Mouse (Mus musculus) liver, embryonic 12.5 days (tissue): Measurements from ENCODE around the gene Gatad2a. TPM values are rescaled to one million over a fixed set of nuclear protein-coding genes. Genes with fewer than 3 reads are reported as not detected.
A peak's percentile ranks its signal among the peaks of the same experiment; 100 is the strongest.

ENCODE experiments used
- ATAC-seq: fragments of 200-750 bp; cut with Nextera tagmentation; 2 replicates; pipeline ENCODE4 v1.8.0; 2017; ENCODE audit warnings: moderate number of reproducible peaks, mild to moderate bottlenecking, moderate library complexity
- H3K27ac ChIP-seq: fragments of 300-500 bp; sonication (generic); 2 replicates; pipeline ENCODE4 v1.5.1; 2016; ENCODE audit warnings: mild to moderate bottlenecking
- H3K27me3 ChIP-seq: fragments of 300-500 bp; sonication (generic); replicated peaks from 2 replicates; pipeline ENCODE4 v1.6.1; 2016; ENCODE audit warnings: mild to moderate bottlenecking, moderate library complexity
- H3K36me3 ChIP-seq: fragments of 300-500 bp; sonication (generic); 2 replicates; pipeline ENCODE4 v1.6.1; 2016; ENCODE audit warnings: mild to moderate bottlenecking, moderate library complexity
- H3K4me1 ChIP-seq: fragments of 300-500 bp; sonication (generic); 2 replicates; pipeline ENCODE4 v1.6.1; 2016
- H3K4me2 ChIP-seq: fragments of 300-500 bp; sonication (generic); 2 replicates; pipeline ENCODE4 v1.6.1; 2016; ENCODE audit warnings: mild to moderate bottlenecking, moderate library complexity
- H3K4me3 ChIP-seq: fragments of 300-500 bp; sonication (generic); 2 replicates; pipeline ENCODE4 v1.5.1; 2016; ENCODE audit warnings: mild to moderate bottlenecking, moderate library complexity
- H3K9ac ChIP-seq: fragments of 300-500 bp; sonication (generic); 2 replicates; pipeline ENCODE4 v1.6.1; 2016; ENCODE audit warnings: mild to moderate bottlenecking, moderate library complexity
- H3K9me3 ChIP-seq: fragments of 300-500 bp; sonication (generic); replicated peaks from 2 replicates; pipeline ENCODE4 v1.6.1; 2016; ENCODE audit warnings: mild to moderate bottlenecking, moderate library complexity
- WGBS: fragments of 180-500 bp; shearing (Covaris S2); methylation state at CpG from one replicate; pipeline ENCODE4 v1.1.7; 2016; ENCODE audit not compliant: insufficient replicate concordance; 5-methylcytosine and 5-hydroxymethylcytosine counted together
- polyA plus RNA-seq: library from polyadenylated mRNA; unstranded; fragments of >200 nt; fragmentation: Nextera tagmentation; extraction: Ambion mirVana; gene quantifications from 2 replicates; pipeline ENCODE4 v1.2.1, GENCODE M21; 2016

Gene Gatad2a
- polyA plus RNA-seq, 1 experiment from 2014 or later, result 60.2 TPM

DNA sequence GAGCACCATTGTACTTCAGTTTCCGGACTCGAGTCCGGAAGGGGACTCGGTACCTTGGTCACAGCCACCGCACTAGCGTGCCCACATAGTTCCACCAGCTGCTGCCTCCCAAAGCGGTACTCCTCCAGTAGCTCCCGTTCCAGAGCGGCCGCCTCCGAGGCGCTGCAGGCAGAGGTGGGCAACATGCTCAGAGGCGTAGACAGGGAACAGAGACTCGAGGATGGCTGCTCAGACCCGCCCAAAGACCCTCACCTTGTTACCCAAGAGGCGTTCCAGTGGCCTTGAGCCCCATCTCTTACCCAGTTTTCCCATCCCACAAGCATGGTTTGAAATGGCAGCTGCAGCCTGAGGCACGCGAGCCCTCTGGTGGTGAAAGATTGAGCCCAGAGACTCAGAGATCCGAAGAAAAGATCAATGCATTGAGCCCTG is 105.4 kb downstream of the Gatad2a start:
- peaks cover 36% of the 10 kb centered on the region for H3K4me1 ChIP-seq
- peaks cover 58% of the 10 kb centered on the region for H3K27me3 ChIP-seq
- WGBS, result 45% methylated on average over 19 of the region's 19 CpGs
- H3K4me2 ChIP-seq, result no peak overlapping the region
- no peak overlapping the region for H3K9ac ChIP-seq
- peaks cover 37% of the 10 kb centered on the region for H3K36me3 ChIP-seq
- no peak overlapping the region for H3K27ac ChIP-seq
- H3K9me3 ChIP-seq, result no peaks in the 10 kb centered on the region
- no peak overlapping the region for H3K4me3 ChIP-seq
- ATAC-seq, result no peak

GRCm38 (mm10) chr8:69888902-69889301 is 107.3 kb downstream of the Gatad2a start:
- no peak for ATAC-seq
- H3K27me3 ChIP-seq, result peaks cover 77% of the 10 kb centered on the region
- peak overlapping the region; percentile 29; the same call in 1 of the 2 replicates for H3K4me3 ChIP-seq
- no peak overlapping the region for H3K9ac ChIP-seq
- WGBS, result 9% methylated on average over 32 of the region's 32 CpGs
- H3K9me3 ChIP-seq, result no peaks in the 10 kb centered on the region
- H3K27ac ChIP-seq, result no peak overlapping the region
- peaks cover 25% of the 10 kb centered on the region for H3K4me1 ChIP-seq
- H3K4me2 ChIP-seq, result peak overlapping the region; percentile 27
- H3K36me3 ChIP-seq, result peaks cover 19% of the 10 kb centered on the region

GRCm38 (mm10) chr8:69888244-69888866 is 107.8 kb downstream of the Gatad2a start:
- no peak overlapping the region for H3K27ac ChIP-seq
- H3K9ac ChIP-seq, result no peak overlapping the region
- H3K4me1 ChIP-seq, result peaks cover 21% of the 10 kb centered on the region
- no peaks in the 10 kb centered on the region for H3K9me3 ChIP-seq
- WGBS, result 10% methylated on average over 24 of the region's 24 CpGs
- peaks cover 82% of the 10 kb centered on the region for H3K27me3 ChIP-seq
- ATAC-seq, result no peak
- H3K36me3 ChIP-seq, result peaks cover 13% of the 10 kb centered on the region
- peak overlapping the region; percentile 27 for H3K4me2 ChIP-seq
- peak overlapping the region; percentile 29; the same call in 1 of the 2 replicates for H3K4me3 ChIP-seq

DNA sequence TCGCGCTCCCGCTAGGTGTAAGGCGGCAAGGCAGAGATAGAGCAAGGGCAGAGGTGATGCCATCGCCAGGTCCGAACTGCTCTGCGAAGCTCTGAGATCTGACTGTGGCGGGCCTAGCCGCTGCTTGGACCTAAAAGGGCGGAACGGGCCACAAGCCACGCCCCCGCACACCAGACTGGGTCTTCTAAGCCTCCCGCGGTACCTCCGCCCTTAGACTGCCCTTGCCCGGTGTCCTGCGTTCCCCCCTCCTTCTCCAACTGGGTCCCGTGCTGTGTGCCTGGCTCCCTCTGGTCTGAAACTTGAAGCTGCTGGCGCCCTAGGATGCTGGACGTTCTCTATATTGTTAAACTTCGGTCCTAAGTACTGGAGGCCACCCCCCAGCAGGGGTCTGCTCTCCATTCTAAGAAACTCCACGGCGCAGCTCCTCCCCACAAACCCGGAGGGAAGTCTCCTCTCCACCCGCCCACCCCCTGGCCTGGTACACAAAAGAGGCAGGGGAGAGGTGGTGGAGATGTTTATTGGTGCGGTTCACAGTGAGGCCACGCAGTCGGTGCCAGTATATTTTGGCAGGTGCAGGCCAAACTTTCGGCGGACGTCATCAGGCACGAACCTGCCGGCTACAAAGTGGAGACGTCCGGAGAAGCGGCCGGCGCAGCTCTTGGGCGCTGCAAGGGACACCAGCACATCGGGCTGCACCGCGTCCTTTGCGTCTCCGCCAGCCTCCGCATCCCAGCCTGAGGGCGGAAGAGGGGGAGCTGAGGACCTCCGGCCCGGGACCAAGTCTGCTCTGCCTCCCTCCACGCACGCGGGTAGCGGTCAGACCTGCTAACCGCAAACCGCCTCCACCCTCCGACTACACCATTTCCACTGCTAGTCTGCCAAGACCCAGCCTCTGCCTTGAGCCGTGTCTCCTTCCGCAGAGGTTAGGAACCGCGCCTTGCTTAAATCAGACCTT is 108.6 kb downstream of the Gatad2a start, which contains the start of gene Cilp2:
Cilp2 (minus strand) TSS at position 399 of the 955 bp plus-strand sequence.
- H3K9me3 ChIP-seq, result no peaks in the 10 kb centered on the region
- no peak for ATAC-seq
- peaks cover 6% of the 10 kb centered on the region; the same call in 1 of the 2 replicates for H3K36me3 ChIP-seq
- peaks cover 90% of the 10 kb centered on the region for H3K27me3 ChIP-seq
- H3K4me3 ChIP-seq, result peak within 1 kb of the TSS; percentile 29; the same call in 1 of the 2 replicates
- H3K27ac ChIP-seq, result no peak within 1 kb of the TSS
- H3K4me2 ChIP-seq, result peak within 1 kb of the TSS; percentile 27
- peaks cover 24% of the 10 kb centered on the region for H3K4me1 ChIP-seq
- WGBS, result 1% methylated on average over 51 of the region's 60 CpGs
- H3K9ac ChIP-seq, result no peak within 1 kb of the TSS

GRCm38 (mm10) chr8:69884141-69884540 is 112.0 kb downstream of the Gatad2a start:
- Histone ChIP-seq H3K9me3 (peaks cover 7% of the 10 kb centered on the region), H3K4me2 (no peak overlapping the region), H3K4me1 (peaks cover 38% of the 10 kb centered on the region), H3K36me3 (no peaks in the 10 kb centered on the region), H3K27ac (no peak overlapping the region), H3K9ac (no peak overlapping the region), H3K4me3 (no peak overlapping the region), H3K27me3 (peaks cover 100% of the 10 kb centered on the region)
- WGBS, result 55% methylated on average over 13 of the region's 13 CpGs
- ATAC-seq, result no peak

DNA sequence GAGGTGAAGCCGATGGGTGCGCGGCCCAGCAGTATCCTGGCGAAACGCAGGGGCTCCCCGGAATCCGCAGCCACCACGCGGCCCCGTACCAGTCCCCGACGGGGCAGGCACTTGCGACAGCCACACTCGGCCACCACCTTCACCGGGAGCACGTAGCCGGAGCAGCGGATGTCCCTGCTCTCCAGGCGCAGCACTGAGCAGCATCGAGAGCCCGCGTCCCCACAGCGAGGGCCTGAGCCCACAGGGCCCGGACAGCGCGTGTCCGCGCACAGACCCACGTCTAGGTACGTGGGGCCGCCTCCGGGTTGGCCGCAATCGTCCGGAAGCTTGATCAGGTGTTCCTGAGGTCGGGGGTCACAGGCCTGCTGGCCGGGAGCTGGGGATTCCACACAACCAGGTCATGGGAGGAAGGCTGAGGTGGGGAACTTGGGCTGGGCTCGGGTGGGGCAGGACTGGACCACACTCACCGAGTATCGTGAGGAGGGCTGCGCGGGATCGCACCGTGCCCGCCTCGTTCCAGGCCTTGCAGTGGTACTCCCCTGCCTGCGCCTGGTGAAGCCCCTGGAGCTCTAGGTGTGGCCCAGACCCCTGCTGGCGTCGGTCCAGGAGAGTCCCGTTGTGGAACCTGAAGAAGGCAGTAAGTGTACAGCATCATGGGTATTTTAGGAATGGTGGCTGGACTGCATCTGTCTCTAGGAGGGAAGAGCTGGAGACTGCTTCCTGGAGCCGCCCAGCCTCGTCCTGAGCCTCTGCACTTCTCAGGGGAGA is 113.2 kb downstream of the Gatad2a start:
- no peak overlapping the region for H3K27ac ChIP-seq
- H3K4me3 ChIP-seq, result peak overlapping the region; percentile 41; the same call in 1 of the 2 replicates
- no peak overlapping the region for H3K9ac ChIP-seq

DNA sequence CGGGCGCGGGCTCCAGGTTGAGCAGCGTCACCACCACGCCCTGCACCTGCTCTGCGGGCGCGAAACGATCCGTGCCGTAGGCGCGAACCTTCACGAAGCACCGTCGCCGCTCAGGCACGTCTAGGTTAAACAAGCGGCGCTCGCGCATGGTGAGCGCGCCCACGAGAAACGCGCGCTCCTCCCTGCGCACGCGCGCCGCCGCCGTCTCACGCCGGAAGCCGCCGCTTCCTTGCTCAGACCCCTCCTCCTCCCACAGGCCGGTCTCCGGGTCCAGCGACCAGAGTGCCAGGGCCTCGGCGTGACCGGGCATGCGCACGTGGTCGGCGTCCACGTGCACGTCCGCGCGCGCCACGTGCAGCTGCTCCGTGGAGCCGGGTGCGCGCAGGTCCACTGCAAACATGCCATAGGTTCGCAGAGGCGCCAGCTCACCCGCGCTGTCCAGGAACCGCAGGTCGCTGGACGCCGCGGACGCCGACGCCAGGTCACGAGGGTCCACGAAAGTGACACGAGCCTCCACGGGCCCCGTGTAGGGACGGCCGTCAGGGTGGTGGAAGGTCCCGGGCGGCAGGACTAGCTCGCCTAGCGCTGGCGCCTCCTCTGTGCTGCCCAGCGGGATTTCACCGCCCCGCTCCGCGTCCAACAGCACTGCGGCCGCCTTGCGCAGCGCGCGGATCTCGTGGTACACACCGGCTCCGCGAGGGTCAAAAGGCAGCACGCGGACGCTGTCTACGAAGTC is 114.0 kb downstream of the Gatad2a start:
- ATAC-seq, result no peak
- Histone ChIP-seq H3K27me3 (peaks cover 100% of the 10 kb centered on the region), H3K4me1 (peaks cover 21% of the 10 kb centered on the region), H3K9me3 (peaks cover 7% of the 10 kb centered on the region), H3K36me3 (no peaks in the 10 kb centered on the region), H3K4me2 (peak overlapping the region; percentile 56), H3K4me3 (peak overlapping the region; percentile 41), H3K9ac (no peak overlapping the region), H3K27ac (no peak overlapping the region)
- WGBS, result 8% methylated on average over 102 of the region's 103 CpGs

More for the DNA sequence above, 113.2 kb downstream of the Gatad2a start:
- 0 out of 2 replicates have a peak overlapping the region, but pooled peaks have one; percentile 56 for H3K4me2 ChIP-seq
- H3K27me3 ChIP-seq, result peaks cover 100% of the 10 kb centered on the region
- H3K9me3 ChIP-seq, result peaks cover 7% of the 10 kb centered on the region
- WGBS, result 16% methylated on average over 52 of the region's 52 CpGs
- H3K4me1 ChIP-seq, result peaks cover 27% of the 10 kb centered on the region
- H3K36me3 ChIP-seq, result no peaks in the 10 kb centered on the region
- ATAC-seq, result no peak

- Histone ChIP-seq H3K4me2 (peak overlapping the region; percentile 56), H3K9me3 (peaks cover 7% of the 10 kb centered on the region), H3K27ac (no peak overlapping the region), H3K4me3 (peak overlapping the region; percentile 41), H3K27me3 (peaks cover 100% of the 10 kb centered on the region), H3K36me3 (no peaks in the 10 kb centered on the region), H3K9ac (no peak overlapping the region), H3K4me1 (peaks cover 21% of the 10 kb centered on the region)
- WGBS, result 19% methylated on average over 79 of the region's 79 CpGs
- no peak for ATAC-seq
Observed at GRCm38 (mm10) chr8:69881261-69881865, 114.8 kb downstream of the Gatad2a start.

- peak overlapping the region; percentile 5; the same call in 1 of the 2 replicates for H3K4me3 ChIP-seq
- H3K4me1 ChIP-seq, result peaks cover 21% of the 10 kb centered on the region
- 12% methylated on average over 37 of the region's 37 CpGs for WGBS
- peaks cover 100% of the 10 kb centered on the region for H3K27me3 ChIP-seq
- peak overlapping the region; percentile 56; the same call in 1 of the 2 replicates for H3K4me2 ChIP-seq
- H3K9ac ChIP-seq, result no peak overlapping the region
- no peak overlapping the region for H3K27ac ChIP-seq
- no peak for ATAC-seq
- no peaks in the 10 kb centered on the region for H3K36me3 ChIP-seq
- peaks cover 7% of the 10 kb centered on the region for H3K9me3 ChIP-seq
Observed at GRCm38 (mm10) chr8:69880841-69881240, 115.3 kb downstream of the Gatad2a start.

GRCm38 (mm10) chr8:69879678-69880077 is 116.5 kb downstream of the Gatad2a start:
- Histone ChIP-seq H3K27ac (no peak overlapping the region), H3K9me3 (peaks cover 7% of the 10 kb centered on the region), H3K4me1 (peaks cover 21% of the 10 kb centered on the region), H3K36me3 (no peaks in the 10 kb centered on the region), H3K27me3 (peaks cover 99% of the 10 kb centered on the region), H3K4me3 (no peak overlapping the region), H3K4me2 (no peak overlapping the region), H3K9ac (no peak overlapping the region)
- ATAC-seq, result no peak
- WGBS, result 57% methylated on average over 8 of the region's 8 CpGs
